Mouse (Mus musculus): ENCODE measurements around the gene Dusp21.

GRCm38 (mm10) chrX:18145557-18145956, at the start of gene Dusp21:
- TF ChIP-seq CTCF (IDR thresholded peaks at IDR 0.05) (no peak), EP300 (IDR thresholded peaks at IDR 0.05) (no peak)

Data from lung, postnatal 0 days (tissue).